Mouse (Mus musculus): ENCODE results near the gene Mkrn1. TPM values are rescaled to one million over a fixed set of nuclear protein-coding genes. Genes with fewer than 3 reads are reported as not detected.
"Not testable (repeated sequence)": the region's sequence is repeated elsewhere in the genome, so short reads cannot be mapped to it uniquely, and the experiment has no call there.

Gene Mkrn1
- polyA plus RNA-seq, 1 experiment from 2014 or later, result 59.4 TPM

GRCm38 (mm10) chr6:39389988-39390387 lies 30.3 kb downstream of the Mkrn1 start:
- Histone ChIP-seq H3K27ac (ENCODE audit: low read length) (no peak overlapping the region), H3K4me3 (ENCODE audit: low read length) (no peak overlapping the region), H3K27me3 (ENCODE audit: insufficient read depth, low read length) (no peaks in the 10 kb centered on the region), H3K9ac (replicated peaks; ENCODE audit: low read length) (no peak overlapping the region), H3K4me1 (ENCODE audit: insufficient read depth, low read length) (no peaks in the 10 kb centered on the region), H3K4me2 (replicated peaks; ENCODE audit: low read depth, low read length) (no peak overlapping the region), H3K9me3 (ENCODE audit: low read length) (no peaks in the 10 kb centered on the region), H3K36me3 (ENCODE audit: insufficient read depth, low read length) (no peaks in the 10 kb centered on the region)
- WGBS, result 95% methylated on average over 2 of the region's 2 CpGs
- ATAC-seq (ENCODE audit: low FRiP score, low TSS enrichment), result no peak

DNA sequence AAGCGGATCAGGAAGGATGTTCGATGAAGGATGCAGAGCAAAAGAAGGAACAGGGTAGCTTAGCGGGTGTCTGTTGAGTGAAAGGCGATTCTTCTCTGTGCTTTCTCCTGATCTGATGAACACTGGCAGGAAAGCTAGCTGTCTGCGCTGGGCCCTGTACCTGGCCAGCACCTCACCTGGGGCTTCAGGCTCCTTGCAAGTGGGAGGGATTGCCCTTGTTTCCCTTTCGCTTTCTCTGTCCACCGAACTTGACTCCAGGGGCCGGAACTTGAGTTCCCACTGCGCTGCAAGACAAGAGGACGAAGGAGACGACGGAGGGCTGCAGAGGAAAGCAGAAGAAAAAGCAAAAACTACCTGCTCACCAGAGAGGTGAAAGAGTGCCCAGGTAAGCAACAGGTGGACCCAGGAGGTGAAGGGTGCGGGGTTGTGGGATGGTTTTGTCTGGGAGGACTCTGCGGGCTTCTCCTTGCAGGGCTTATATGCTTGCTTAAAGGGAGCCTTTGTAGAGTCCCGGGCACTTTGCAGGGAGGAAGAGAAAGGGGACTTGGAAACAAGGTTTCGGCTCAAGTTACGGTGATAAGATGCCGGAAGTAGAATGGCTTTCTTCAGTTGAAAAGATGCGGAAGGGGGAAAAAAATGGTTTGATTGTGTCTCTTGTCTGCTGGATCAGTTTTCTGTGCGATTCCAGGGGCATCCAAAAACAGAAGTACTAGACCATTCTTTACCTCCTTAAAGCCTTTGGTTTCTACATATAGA lies 39.0 kb downstream of the Mkrn1 start, which contains the start of gene Rab19:
Rab19 (plus strand) TSS at position 51 of the 756 bp plus-strand sequence.
- Histone ChIP-seq H3K9ac (replicated peaks; ENCODE audit: low read length) (peak within 1 kb of the TSS; percentile 71), H3K4me2 (replicated peaks; ENCODE audit: low read depth, low read length) (peak within 1 kb of the TSS; percentile 87)
- no peak for ATAC-seq (ENCODE audit: low FRiP score, low TSS enrichment)

DNA sequence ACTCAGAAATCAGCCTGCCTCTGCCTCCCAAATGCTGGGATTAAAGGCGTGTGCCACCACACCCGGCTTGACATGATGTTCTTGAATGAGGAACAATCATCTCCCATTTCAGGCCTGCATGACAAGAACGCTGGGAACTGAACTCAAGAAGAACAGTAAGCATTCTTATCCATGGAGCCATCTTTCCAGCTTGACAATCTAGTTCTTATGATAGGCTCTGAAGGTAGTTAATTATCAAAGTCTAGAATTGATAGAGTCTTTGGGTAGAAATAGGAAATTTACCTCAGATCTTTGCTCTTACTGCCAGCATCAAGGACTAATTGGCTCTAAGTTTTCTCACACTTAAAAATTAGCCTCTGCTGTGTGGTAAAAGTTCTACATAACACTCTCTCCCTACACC lies 40.0 kb downstream of the Mkrn1 start:
- Histone ChIP-seq H3K27me3 (ENCODE audit: insufficient read depth, low read length) (no peaks in the 10 kb centered on the region), H3K9me3 (ENCODE audit: low read length) (no peaks in the 10 kb centered on the region), H3K27ac (ENCODE audit: low read length) (no peak overlapping the region), H3K4me3 (ENCODE audit: low read length) (no peak overlapping the region), H3K9ac (replicated peaks; ENCODE audit: low read length) (no peak overlapping the region), H3K4me1 (ENCODE audit: insufficient read depth, low read length) (peaks cover 15% of the 10 kb centered on the region; the same call in 1 of the 2 replicates), H3K4me2 (replicated peaks; ENCODE audit: low read depth, low read length) (no peak overlapping the region), H3K36me3 (ENCODE audit: insufficient read depth, low read length) (no peaks in the 10 kb centered on the region)
- no peak for ATAC-seq (ENCODE audit: low FRiP score, low TSS enrichment)
- 90% methylated on average over 3 of the region's 3 CpGs for WGBS

More for the DNA sequence above, 39.0 kb downstream of the Mkrn1 start, which contains the start of gene Rab19:
- Histone ChIP-seq H3K27ac (ENCODE audit: low read length) (peak within 1 kb of the TSS; percentile 43; the same call in 1 of the 2 replicates), H3K27me3 (ENCODE audit: insufficient read depth, low read length) (no peaks in the 10 kb centered on the region), H3K36me3 (ENCODE audit: insufficient read depth, low read length) (no peaks in the 10 kb centered on the region), H3K4me1 (ENCODE audit: insufficient read depth, low read length) (peaks cover 7% of the 10 kb centered on the region; the same call in 1 of the 2 replicates), H3K9me3 (ENCODE audit: low read length) (no peaks in the 10 kb centered on the region), H3K4me3 (ENCODE audit: low read length) (peak within 1 kb of the TSS; percentile 54)
- WGBS, result 4% methylated on average over 20 of the region's 20 CpGs

DNA sequence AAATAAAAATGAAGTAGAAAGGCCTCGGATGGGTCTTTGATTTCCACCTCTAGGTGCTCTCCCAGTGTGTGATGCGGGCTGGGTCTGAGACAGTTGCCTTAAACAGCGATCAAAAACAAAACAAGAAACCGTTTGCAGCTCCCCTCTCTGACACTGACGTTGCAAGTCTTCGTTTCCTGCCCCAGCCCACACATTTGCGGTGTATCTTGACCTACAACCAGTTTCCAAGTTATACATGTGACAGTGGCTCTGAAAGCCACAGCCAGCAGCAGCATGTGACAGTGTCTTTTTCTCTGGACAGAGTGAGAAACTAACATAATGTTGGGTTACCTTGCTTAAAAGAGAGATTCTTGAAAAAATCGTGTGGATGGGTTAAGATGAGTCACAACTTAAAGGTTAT lies 40.5 kb downstream of the Mkrn1 start:
- Histone ChIP-seq H3K27ac (ENCODE audit: low read length) (no peak overlapping the region), H3K4me1 (ENCODE audit: insufficient read depth, low read length) (peaks cover 15% of the 10 kb centered on the region; the same call in 1 of the 2 replicates), H3K9me3 (ENCODE audit: low read length) (no peaks in the 10 kb centered on the region), H3K36me3 (ENCODE audit: insufficient read depth, low read length) (0 out of 2 replicates have a peak, but pooled peaks cover 1% of the 10 kb centered on the region), H3K4me3 (ENCODE audit: low read length) (no peak overlapping the region), H3K27me3 (ENCODE audit: insufficient read depth, low read length) (no peaks in the 10 kb centered on the region), H3K9ac (replicated peaks; ENCODE audit: low read length) (no peak overlapping the region), H3K4me2 (replicated peaks; ENCODE audit: low read depth, low read length) (no peak overlapping the region)
- ATAC-seq (ENCODE audit: low FRiP score, low TSS enrichment), result no peak
- 68% methylated on average over 8 of the region's 8 CpGs for WGBS

- WGBS, result 64% methylated on average over 4 of the region's 4 CpGs
- Histone ChIP-seq H3K4me2 (replicated peaks; ENCODE audit: low read depth, low read length) (no peak overlapping the region), H3K9ac (replicated peaks; ENCODE audit: low read length) (no peak overlapping the region), H3K27me3 (ENCODE audit: insufficient read depth, low read length) (no peaks in the 10 kb centered on the region), H3K4me1 (ENCODE audit: insufficient read depth, low read length) (peaks cover 15% of the 10 kb centered on the region; the same call in 1 of the 2 replicates), H3K9me3 (ENCODE audit: low read length) (0 out of 2 replicates have a peak, but pooled peaks cover 2% of the 10 kb centered on the region), H3K36me3 (ENCODE audit: insufficient read depth, low read length) (peaks cover 5% of the 10 kb centered on the region), H3K27ac (ENCODE audit: low read length) (no peak overlapping the region), H3K4me3 (ENCODE audit: low read length) (no peak overlapping the region)
- ATAC-seq (ENCODE audit: low FRiP score, low TSS enrichment), result no peak
Observed at GRCm38 (mm10) chr6:39379224-39379623, 41.0 kb downstream of the Mkrn1 start.

GRCm38 (mm10) chr6:39378161-39378835 lies 42.0 kb downstream of the Mkrn1 start:
- H3K4me3 ChIP-seq (ENCODE audit: low read length); H3K27me3 ChIP-seq (ENCODE audit: insufficient read depth, low read length); H3K9ac ChIP-seq (replicated peaks; ENCODE audit: low read length); H3K27ac ChIP-seq (ENCODE audit: low read length); ATAC-seq (ENCODE audit: low FRiP score, low TSS enrichment); H3K4me2 ChIP-seq (replicated peaks; ENCODE audit: low read depth, low read length); H3K36me3 ChIP-seq (ENCODE audit: insufficient read depth, low read length); H3K9me3 ChIP-seq (ENCODE audit: low read length): not testable (repeated sequence)
- 74% methylated on average over 11 of the region's 13 CpGs for WGBS
- peaks cover 19% of the 10 kb centered on the region; the same call in 1 of the 2 replicates for H3K4me1 ChIP-seq (ENCODE audit: insufficient read depth, low read length)

GRCm38 (mm10) chr6:39377311-39377827 lies 42.9 kb downstream of the Mkrn1 start, which contains the start of gene Slc37a3:
Gene Slc37a3 (minus strand): TSS chr6:39377675.
- Histone ChIP-seq H3K27ac (ENCODE audit: low read length) (0 out of 2 replicates have a peak within 1 kb of the TSS, but pooled peaks have one; percentile 20), H3K9me3 (ENCODE audit: low read length) (0 out of 2 replicates have a peak, but pooled peaks cover 6% of the 10 kb centered on the region), H3K4me3 (ENCODE audit: low read length) (peak within 1 kb of the TSS; percentile 72), H3K4me1 (ENCODE audit: insufficient read depth, low read length) (peaks cover 28% of the 10 kb centered on the region), H3K36me3 (ENCODE audit: insufficient read depth, low read length) (peaks cover 10% of the 10 kb centered on the region), H3K4me2 (replicated peaks; ENCODE audit: low read depth, low read length) (peak within 1 kb of the TSS; percentile 73), H3K27me3 (ENCODE audit: insufficient read depth, low read length) (no peaks in the 10 kb centered on the region), H3K9ac (replicated peaks; ENCODE audit: low read length) (peak within 1 kb of the TSS; percentile 84)
- ATAC-seq (ENCODE audit: low FRiP score, low TSS enrichment), result peak; percentile 83
- WGBS, result 0% methylated on average over 40 of the region's 43 CpGs

GRCm38 (mm10) chr6:39376775-39377174 lies 43.5 kb downstream of the Mkrn1 start:
- WGBS, result 10% methylated on average over 9 of the region's 9 CpGs
- Histone ChIP-seq H3K9ac (replicated peaks; ENCODE audit: low read length) (peak overlapping the region; percentile 84), H3K9me3 (ENCODE audit: low read length) (0 out of 2 replicates have a peak, but pooled peaks cover 6% of the 10 kb centered on the region), H3K36me3 (ENCODE audit: insufficient read depth, low read length) (peaks cover 10% of the 10 kb centered on the region), H3K27me3 (ENCODE audit: insufficient read depth, low read length) (no peaks in the 10 kb centered on the region), H3K4me2 (replicated peaks; ENCODE audit: low read depth, low read length) (peak overlapping the region; percentile 73), H3K27ac (ENCODE audit: low read length) (no peak overlapping the region), H3K4me1 (ENCODE audit: insufficient read depth, low read length) (peaks cover 30% of the 10 kb centered on the region), H3K4me3 (ENCODE audit: low read length) (peak overlapping the region; percentile 72)
- no peak for ATAC-seq (ENCODE audit: low FRiP score, low TSS enrichment)

- 0 out of 2 replicates have a peak, but pooled peaks cover 6% of the 10 kb centered on the region for H3K9me3 ChIP-seq (ENCODE audit: low read length)
- H3K4me2 ChIP-seq (replicated peaks; ENCODE audit: low read depth, low read length), result no peak overlapping the region
- WGBS, result 32% methylated on average over 4 of the region's 4 CpGs
- H3K36me3 ChIP-seq (ENCODE audit: insufficient read depth, low read length), result peaks cover 10% of the 10 kb centered on the region
- ATAC-seq (ENCODE audit: low FRiP score, low TSS enrichment), result peak; percentile 69
- H3K4me1 ChIP-seq (ENCODE audit: insufficient read depth, low read length), result peaks cover 30% of the 10 kb centered on the region
- peak overlapping the region; percentile 76 for H3K27ac ChIP-seq (ENCODE audit: low read length)
- H3K27me3 ChIP-seq (ENCODE audit: insufficient read depth, low read length), result no peaks in the 10 kb centered on the region
- H3K9ac ChIP-seq (replicated peaks; ENCODE audit: low read length), result no peak overlapping the region
- H3K4me3 ChIP-seq (ENCODE audit: low read length), result no peak overlapping the region
Observed at GRCm38 (mm10) chr6:39373301-39373955, 46.8 kb downstream of the Mkrn1 start.

All from kidney, embryonic 16.5 days (tissue).